Mouse (Mus musculus) right cerebral cortex, adult 2 months (tissue): Measurements from ENCODE around the gene Olfr1427.
A peak's percentile ranks its signal among the peaks of the same experiment; 100 is the strongest.
"Not testable (repeated sequence)": the region's sequence is repeated elsewhere in the genome, so short reads cannot be mapped to it uniquely, and the experiment has no call there.

Experiments
- DNase-seq, 2 experiments: peaks; one replicate each; pipeline ENCODE4 v3.0.0; 2021 to 2022; ENCODE audit warnings: low spot score in 2 of 2

The Olfr1427 gene

GRCm38 (mm10) chr19:12103234-12103633, at the start of gene Olfr1427:
TSS of gene Olfr1427 (minus strand) at chr19:12103334.
- DNase-seq: no peak

- DNase-seq: no peak
Measured at GRCm38 (mm10) chr19:12145452-12145851, 42.3 kb upstream of the Olfr1427 start.

DNA sequence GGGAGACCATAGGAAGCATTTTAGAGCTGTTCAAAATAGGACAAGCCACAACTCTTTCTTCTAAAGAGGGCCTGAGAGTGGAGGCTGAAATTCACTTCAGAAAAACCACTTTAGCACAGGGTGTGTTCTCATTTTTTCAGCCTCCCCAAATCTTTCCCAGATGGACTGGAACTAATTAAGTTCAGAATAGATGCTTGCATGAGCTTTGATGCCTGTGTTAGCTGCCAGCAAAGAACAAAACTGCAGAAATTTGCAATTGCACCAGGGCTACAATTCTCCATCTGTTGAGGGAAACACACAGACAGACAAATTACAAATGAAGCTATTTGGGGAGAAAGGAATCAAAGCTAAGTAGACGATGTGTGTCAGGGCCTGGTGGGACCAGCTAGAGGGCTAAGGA, 40.2 kb upstream of the Olfr1427 start:
- peak; percentile 31 to 43 for DNase-seq

DNA sequence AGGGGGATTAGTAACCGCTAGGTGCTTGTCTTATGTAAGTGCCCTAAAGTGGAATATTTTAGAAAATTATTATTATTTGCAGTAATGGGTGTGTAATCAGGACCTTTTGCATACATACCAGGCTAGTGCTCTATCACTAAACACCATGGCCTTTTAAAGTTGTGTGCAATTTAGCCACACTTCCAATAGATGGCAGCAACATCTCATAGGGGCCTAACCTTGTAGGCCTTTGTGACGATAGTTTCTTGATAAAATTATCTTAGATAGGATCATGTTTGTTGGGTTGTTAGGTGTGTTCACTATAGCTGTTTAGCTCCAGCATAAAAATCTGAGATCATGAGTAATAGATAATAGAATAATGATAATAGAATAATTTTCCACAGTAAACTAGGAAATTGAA, 31.2 kb upstream of the Olfr1427 start:
- DNase-seq: peak; percentile 36 to 44

DNA sequence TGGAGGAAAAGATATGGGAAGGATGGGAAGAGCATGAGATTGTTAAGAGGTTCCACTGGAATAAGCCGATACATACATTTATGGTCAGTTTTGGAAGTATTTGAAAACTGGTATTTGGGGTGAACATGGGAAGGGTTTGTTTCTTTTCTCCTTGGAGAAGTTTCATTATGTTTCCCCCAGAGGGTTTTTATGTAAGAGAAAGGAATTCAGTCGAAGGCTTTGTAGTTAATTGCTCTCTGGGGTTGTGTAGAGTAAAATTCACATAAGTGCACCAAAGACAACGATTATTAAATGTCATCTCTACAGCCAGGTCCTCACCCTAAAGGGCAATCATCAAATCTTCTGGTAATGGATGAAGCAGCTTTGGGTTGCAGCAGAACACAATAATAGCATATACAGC, 20.0 kb upstream of the Olfr1427 start, which contains the start of gene Olfr76:
TSS of gene Olfr76 (minus strand) at position 101 of the 400 bp plus-strand sequence.
- DNase-seq: no peak

GRCm38 (mm10) chr19:12116464-12116863, 13.3 kb upstream of the Olfr1427 start:
- no peak for DNase-seq

DNA sequence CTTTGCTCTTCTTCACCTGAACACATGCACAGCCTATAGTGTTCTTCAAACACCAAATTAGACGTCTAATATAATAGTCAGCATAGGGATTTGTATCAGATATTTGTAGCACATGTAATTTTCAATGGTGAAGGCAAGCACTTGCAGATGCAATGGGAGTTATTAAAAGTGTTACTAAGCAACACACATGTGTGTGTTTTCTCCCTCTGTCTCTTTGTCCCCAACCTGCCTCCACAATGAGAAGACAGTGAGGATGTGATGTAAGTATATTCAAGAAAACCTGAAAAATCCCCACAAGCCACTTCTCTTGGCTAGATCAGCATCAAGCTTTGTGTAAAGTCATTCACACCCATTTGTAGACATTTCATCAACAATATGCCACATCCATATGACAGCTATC, 12.7 kb upstream of the Olfr1427 start, which contains the start of gene Olfr1428:
TSS of gene Olfr1428 (minus strand) at position 101 of the 400 bp plus-strand sequence.
- no peak for DNase-seq

DNA sequence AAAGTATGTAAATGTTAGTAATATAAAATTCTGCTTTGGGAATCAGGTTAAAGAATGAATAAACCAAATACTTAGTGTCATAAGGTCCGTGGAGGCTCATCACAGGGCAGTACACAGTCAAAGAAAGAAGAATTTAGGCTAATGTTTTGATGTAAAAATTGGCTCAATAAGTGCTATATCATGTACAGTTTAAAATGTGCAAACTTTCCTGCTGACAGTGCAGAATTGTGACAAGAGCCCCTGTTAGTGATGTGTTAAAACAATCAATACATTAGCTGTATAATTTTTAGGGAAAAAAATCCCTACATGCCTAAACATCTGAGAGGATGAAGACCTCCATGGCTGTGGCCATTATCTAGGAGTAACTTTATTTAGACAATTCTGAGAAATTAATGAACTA, 10.7 kb upstream of the Olfr1427 start:
- no peak for DNase-seq

- no peak for DNase-seq
Measured at GRCm38 (mm10) chr19:12104541-12104940, 1.4 kb upstream of the Olfr1427 start.

DNA sequence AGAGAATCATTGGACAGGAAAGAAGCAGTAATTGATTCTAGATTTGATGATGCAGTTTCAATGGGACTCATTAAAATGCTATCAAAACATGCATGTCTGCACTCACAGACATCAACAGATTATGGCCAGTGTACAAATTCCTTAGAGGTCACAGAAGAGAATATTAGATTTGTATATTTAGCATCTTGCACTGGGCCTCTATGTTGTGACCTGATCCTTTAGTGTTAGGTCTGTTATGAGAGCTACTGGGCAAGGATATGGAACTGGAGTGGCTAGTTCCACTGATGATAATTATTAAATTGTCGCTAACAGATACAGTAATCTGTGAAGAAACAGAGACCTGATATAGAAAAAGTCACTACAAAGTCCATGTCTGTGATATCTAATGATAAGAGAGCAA, 11.2 kb downstream of the Olfr1427 start, which contains the start of gene Olfr1426:
TSS of gene Olfr1426 (minus strand) at position 101 of the 400 bp plus-strand sequence.
- DNase-seq: no peak

DNA sequence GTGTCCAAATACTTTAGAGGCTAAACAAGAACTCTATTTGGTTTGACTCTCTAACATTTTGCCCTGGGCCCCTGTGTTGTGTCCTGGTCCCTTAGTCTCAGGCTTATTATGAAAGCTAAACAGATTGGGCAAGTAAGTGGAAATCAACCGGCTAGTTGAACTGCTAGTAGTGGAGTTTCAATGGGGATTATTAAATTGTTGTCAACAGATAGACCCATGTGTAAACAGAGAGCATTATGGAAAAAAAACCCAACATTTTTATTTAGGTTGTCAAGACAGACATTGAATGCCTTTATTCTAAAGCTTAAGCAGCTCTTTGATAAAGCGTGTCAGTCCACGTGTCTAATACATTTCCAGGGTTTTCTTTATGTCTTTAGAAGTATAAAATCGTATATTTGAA, 25.5 kb downstream of the Olfr1427 start, which contains the start of gene Olfr1425:
TSS of gene Olfr1425 (minus strand) at position 101 of the 400 bp plus-strand sequence.
- not testable (repeated sequence) for DNase-seq

DNA sequence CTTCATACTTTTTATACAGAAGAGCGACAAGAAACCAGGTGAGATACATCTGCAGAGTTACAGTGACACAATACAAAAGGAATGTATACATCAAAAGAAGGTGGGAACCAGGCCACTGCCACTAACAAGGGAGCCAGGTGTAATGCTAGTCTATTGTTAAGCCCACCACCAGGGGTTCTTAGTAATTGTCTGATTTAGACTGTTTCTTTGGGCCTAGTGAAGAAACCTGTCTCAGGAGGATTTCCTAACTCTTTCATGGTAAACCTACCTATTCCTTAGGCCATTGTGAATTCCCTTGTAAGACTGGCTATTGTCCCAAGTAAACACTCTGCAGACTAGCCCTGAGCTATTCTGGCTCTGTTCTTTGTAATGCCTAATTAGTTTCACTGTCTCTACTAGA, 33.6 kb downstream of the Olfr1427 start:
- not testable (repeated sequence) for DNase-seq

- DNase-seq: not testable (repeated sequence)
Measured at GRCm38 (mm10) chr19:12067806-12068205, 35.3 kb downstream of the Olfr1427 start.

DNA sequence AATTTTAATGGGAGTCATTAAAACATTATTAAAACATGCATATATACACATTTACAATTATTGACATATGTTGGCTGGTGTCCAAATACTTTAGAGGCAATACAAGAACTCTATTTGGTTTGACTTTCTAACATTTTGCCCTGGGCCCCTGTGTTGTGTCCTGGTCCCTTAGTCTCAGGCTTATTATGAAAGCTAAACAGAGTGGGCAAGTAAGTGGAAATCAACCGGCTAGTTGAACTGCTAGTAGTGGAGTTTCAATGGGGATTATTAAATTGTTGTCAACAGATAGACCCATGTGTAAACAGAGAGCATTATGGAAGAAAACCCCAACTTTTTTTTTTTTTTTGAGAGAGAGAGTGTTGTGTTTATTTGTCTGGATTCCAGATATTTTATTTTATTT, 40.6 kb downstream of the Olfr1427 start, which contains the start of gene Olfr1424:
TSS of gene Olfr1424 (minus strand) at position 101 of the 400 bp plus-strand sequence.
- not testable (repeated sequence) for DNase-seq
